In the genomic region with DNA sequence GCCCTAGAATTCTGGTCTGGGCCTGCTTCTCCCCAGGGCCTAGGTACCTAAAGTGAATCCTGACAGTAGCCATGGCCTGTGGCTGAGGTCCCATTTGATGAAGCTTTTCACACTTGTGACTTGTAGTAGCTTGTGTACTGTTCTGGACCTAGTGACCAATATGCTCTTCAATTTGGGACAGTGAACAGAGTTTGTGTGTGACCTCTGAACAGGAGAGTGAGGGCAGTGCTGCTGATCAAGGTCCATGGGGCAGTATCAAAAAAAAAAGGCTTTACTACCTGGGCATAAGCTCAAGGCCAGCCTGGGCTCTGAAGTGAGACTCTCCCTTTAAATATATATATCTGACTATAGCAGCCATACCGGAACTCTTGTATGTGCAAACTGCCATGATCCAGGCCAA, we compare ENCODE assay signal across 36 mouse cellular contexts. TPM values are rescaled to one million over a fixed set of nuclear protein-coding genes. Genes with fewer than 3 reads are reported as not detected.
"Had no signal": no experiment of that assay in that cellular context is flagged by ENCODE, and none has a peak within 500 bp of the region (broad histone marks: within the 10 kb centered on the region; RNA-seq: fewer than 3 reads in every experiment).

No protein-coding gene starts in this region.

- ATAC-seq: forebrain, embryonic 13.5 days; forebrain, embryonic 14.5 days; forebrain, embryonic 15.5 days; forebrain, embryonic 16.5 days; forebrain, postnatal 0 days had no signal

- H3K9ac ChIP-seq: embryonic facial prominence, embryonic 12.5 days; embryonic facial prominence, embryonic 13.5 days; embryonic facial prominence, embryonic 15.5 days; forebrain, embryonic 12.5 days; forebrain, embryonic 13.5 days; forebrain, embryonic 15.5 days; forebrain, postnatal 0 days had no signal

- H3K27ac ChIP-seq: embryonic facial prominence, embryonic 10.5 days; embryonic facial prominence, embryonic 12.5 days; embryonic facial prominence, embryonic 13.5 days; embryonic facial prominence, embryonic 15.5 days; forebrain, embryonic 10.5 days; forebrain, embryonic 12.5 days; forebrain, embryonic 13.5 days; forebrain, embryonic 15.5 days; gastrocnemius, adult 2 months had no signal

- H3K4me3 ChIP-seq: embryonic facial prominence, embryonic 10.5 days; embryonic facial prominence, embryonic 12.5 days; embryonic facial prominence, embryonic 13.5 days; embryonic facial prominence, embryonic 15.5 days; erythroblast, embryonic 14.5 days; forebrain, embryonic 10.5 days; forebrain, embryonic 12.5 days; forebrain, embryonic 13.5 days; forebrain, embryonic 15.5 days; gastrocnemius, adult 2 months had no signal

- H3K4me2 ChIP-seq: embryonic facial prominence, embryonic 12.5 days; embryonic facial prominence, embryonic 13.5 days; embryonic facial prominence, embryonic 15.5 days; forebrain, embryonic 12.5 days; forebrain, embryonic 13.5 days; forebrain, embryonic 15.5 days had no signal

- DNase-seq: cerebellum, adult 2 months; cerebellum, adult 8-10 months; cerebellum, adult 9-10 months; cerebellum, adult 9-11 months; cerebellum, postnatal 10 days; cerebellum, postnatal 14 days; cerebellum, postnatal 25 days; cerebellum, postnatal 36 days; embryo, embryonic 11 days; forebrain, postnatal 0 days; gastrocnemius, adult 2 months; gastrocnemius, postnatal 10 days; gastrocnemius, postnatal 14 days; gastrocnemius, postnatal 25 days; gastrocnemius, postnatal 36 days; heart, adult 11 months; heart, adult 18-20 months had no signal

- H3K4me1 ChIP-seq: embryonic facial prominence, embryonic 10.5 days; embryonic facial prominence, embryonic 12.5 days; embryonic facial prominence, embryonic 13.5 days; embryonic facial prominence, embryonic 15.5 days; forebrain, embryonic 10.5 days; forebrain, embryonic 12.5 days; forebrain, embryonic 13.5 days; forebrain, embryonic 15.5 days had no signal

- H3K27me3 ChIP-seq: embryonic facial prominence, embryonic 12.5 days; embryonic facial prominence, embryonic 13.5 days; embryonic facial prominence, embryonic 15.5 days; forebrain, embryonic 12.5 days; forebrain, embryonic 13.5 days; forebrain, embryonic 15.5 days had no signal

- H3K9me3 ChIP-seq: embryonic facial prominence, embryonic 10.5 days; embryonic facial prominence, embryonic 12.5 days; embryonic facial prominence, embryonic 13.5 days; embryonic facial prominence, embryonic 15.5 days; forebrain, embryonic 10.5 days; forebrain, embryonic 12.5 days; forebrain, embryonic 13.5 days; forebrain, embryonic 15.5 days had no signal

RNA-seq across cellular contexts. Expression of a gene that starts 17.7 kb away (rescaled TPM):
- total RNA-seq: gastrocnemius, adult 18-20 months; gastrocnemius, adult 8-10 months; gastrocnemius, postnatal 14 days; gastrocnemius, postnatal 25 days; gastrocnemius, postnatal 36 days had no signal
- polyA plus RNA-seq: cerebellum, adult 2 months had no signal

RNA-seq across cellular contexts. Expression of a gene that starts 24.6 kb away (rescaled TPM):
- total RNA-seq: common myeloid progenitor, adult 5-6 weeks; forebrain, postnatal 0 days; gastrocnemius, adult 18-20 months; gastrocnemius, adult 2 months; gastrocnemius, adult 8-10 months; gastrocnemius, postnatal 14 days; gastrocnemius, postnatal 25 days; gastrocnemius, postnatal 36 days; gastrocnemius, postnatal 4 days; heart, adult 18-20 months had no signal
- polyA plus RNA-seq: cerebellum, adult 2 months; cortical plate, adult 2 months; embryonic facial prominence, embryonic 10.5 days; embryonic facial prominence, embryonic 11.5 days; embryonic facial prominence, embryonic 12.5 days; embryonic facial prominence, embryonic 13.5 days; erythroblast, embryonic 14.5 days; forebrain, embryonic 11.5 days; forebrain, embryonic 14.5 days; forebrain, embryonic 15.5 days; forebrain, postnatal 0 days; frontal cortex, adult 2 months had no signal

RNA-seq across cellular contexts. Expression of a gene that starts 59.1 kb away (rescaled TPM):
- total RNA-seq: gastrocnemius, adult 18-20 months; gastrocnemius, adult 2 months; gastrocnemius, adult 8-10 months; gastrocnemius, postnatal 10 days; gastrocnemius, postnatal 14 days; gastrocnemius, postnatal 25 days; gastrocnemius, postnatal 36 days; gastrocnemius, postnatal 4 days had no signal
- polyA plus RNA-seq: erythroblast, embryonic 14.5 days had no signal
